Mouse (Mus musculus): ENCODE measurements around the gene Rap2a. TPM values are rescaled to one million over a fixed set of nuclear protein-coding genes. Genes with fewer than 3 reads are reported as not detected.

Gene Rap2a
- polyA plus RNA-seq, 1 experiment from 2014 or later = 16.5 TPM

DNA sequence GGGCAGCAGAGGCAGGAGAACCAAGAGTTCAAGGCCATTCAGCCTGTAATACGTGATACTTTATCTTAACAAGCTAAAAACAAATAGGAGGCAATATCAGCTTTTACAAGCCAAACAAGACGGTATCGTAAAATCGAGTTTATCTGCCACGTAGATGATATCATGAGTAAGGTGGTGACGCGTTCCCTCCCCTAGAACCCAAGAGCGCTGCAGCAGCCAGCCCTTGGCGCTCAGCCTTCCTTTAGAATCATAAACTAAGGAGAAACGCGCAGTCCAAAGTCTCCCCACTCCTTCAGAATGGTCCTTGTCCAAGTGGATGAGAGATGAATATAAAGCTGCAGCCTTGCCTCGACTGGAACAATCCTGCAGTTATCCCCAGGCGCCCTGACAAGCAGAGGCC lies 36.4 kb upstream of the Rap2a start:
- TF ChIP-seq CTCF (IDR thresholded peaks at IDR 0.05; ENCODE audit: low read depth) = no peak
- Histone ChIP-seq H3K27me3 (ENCODE audit: insufficient read depth, low read length) (no peaks in the 10 kb centered on the region), H3K9me3 (replicated peaks; ENCODE audit: low read length) (no peaks in the 10 kb centered on the region), H3K4me1 (replicated peaks; ENCODE audit: insufficient read depth, low read length) (no peaks in the 10 kb centered on the region), H3K27ac (no peak overlapping the region), H3K9ac (ENCODE audit: low read depth, low read length) (no peak overlapping the region), H3K4me2 (ENCODE audit: low read length) (no peak overlapping the region), H3K4me3 (replicated peaks; ENCODE audit: low read depth, low read length) (no peak overlapping the region), H3K36me3 (ENCODE audit: insufficient read depth, low read length) (no peaks in the 10 kb centered on the region)
- WGBS = 89% methylated on average over 13 of the region's 13 CpGs
- DNase-seq (ENCODE audit: low spot score) (no peak), ATAC-seq (replicated peaks; ENCODE audit: low FRiP score, low read depth) (no peak)

DNA sequence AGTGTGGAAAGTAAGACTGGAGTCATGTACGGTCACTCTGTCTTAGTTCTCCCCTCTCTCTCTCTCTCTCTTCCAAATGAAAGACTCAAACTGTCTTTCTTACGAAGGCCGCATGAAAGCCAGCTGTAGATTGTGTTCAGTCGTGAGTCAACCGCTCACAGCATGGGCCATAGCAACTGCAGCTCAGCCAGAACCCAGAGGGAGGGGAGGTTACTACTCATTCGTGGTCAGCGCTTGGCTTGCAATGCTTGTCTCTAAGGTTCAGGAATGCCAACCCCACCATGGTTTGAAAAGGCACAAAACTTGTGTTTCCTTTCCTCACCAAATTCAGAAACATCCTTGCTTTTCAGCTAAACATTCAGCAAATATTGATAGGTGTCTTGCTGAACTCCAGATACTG lies 24.0 kb upstream of the Rap2a start:
- H3K4me2 ChIP-seq (ENCODE audit: low read length) = no peak overlapping the region
- H3K27me3 ChIP-seq (ENCODE audit: insufficient read depth, low read length) = no peaks in the 10 kb centered on the region
- H3K9ac ChIP-seq (ENCODE audit: low read depth, low read length) = no peak overlapping the region
- no peaks in the 10 kb centered on the region for H3K36me3 ChIP-seq (ENCODE audit: insufficient read depth, low read length)
- no peak for TF ChIP-seq CTCF (IDR thresholded peaks at IDR 0.05; ENCODE audit: low read depth)
- H3K27ac ChIP-seq = no peak overlapping the region
- 89% methylated on average over 7 of the region's 7 CpGs for WGBS
- no peak for DNase-seq (ENCODE audit: low spot score)
- no peaks in the 10 kb centered on the region for H3K9me3 ChIP-seq (replicated peaks; ENCODE audit: low read length)
- no peaks in the 10 kb centered on the region for H3K4me1 ChIP-seq (replicated peaks; ENCODE audit: insufficient read depth, low read length)
- no peak for ATAC-seq (replicated peaks; ENCODE audit: low FRiP score, low read depth)
- H3K4me3 ChIP-seq (replicated peaks; ENCODE audit: low read depth, low read length) = no peak overlapping the region

DNA sequence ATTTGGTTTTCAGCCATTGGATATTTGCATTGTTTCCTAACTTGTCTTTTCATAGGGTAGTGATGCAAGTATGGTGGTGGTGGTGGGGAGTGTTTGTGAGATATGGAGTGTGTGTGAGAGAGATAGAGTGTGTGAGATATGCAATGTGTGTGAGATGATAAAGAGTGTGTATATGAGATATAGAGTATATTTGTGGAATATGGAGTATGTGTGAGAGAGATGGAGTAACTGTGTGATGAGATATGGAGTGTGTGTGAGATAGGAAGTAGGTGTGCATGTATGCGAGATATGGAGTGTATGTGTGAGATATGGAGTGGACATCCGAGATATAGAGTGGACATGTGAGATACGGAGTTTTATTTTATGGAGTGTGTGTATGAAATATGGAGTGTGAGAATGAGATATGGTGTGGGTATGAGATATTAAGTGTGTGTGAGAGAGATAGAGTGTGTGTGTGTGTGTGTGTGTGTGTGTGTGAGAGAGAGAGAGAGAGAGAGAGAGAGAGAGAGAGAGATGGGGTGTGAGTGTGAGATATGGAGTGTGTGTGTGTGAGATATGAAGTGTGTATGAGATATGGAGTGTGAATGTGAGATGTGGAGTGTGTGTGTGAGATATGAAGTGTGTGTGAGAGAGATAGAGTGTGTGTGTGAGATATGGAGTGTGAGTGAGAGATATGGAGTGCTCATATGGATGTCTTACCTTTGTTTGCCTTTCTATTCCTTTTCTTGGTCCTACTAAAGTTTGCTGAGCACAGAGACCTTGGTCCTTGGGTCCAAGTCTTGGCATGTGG lies 14.1 kb upstream of the Rap2a start:
- WGBS = 87% methylated on average over 3 of the region's 3 CpGs
- Histone ChIP-seq H3K27me3 (ENCODE audit: insufficient read depth, low read length) (no peaks in the 10 kb centered on the region), H3K9me3 (replicated peaks; ENCODE audit: low read length) (no peaks in the 10 kb centered on the region), H3K4me3 (replicated peaks; ENCODE audit: low read depth, low read length) (no peak overlapping the region), H3K4me2 (ENCODE audit: low read length) (no peak overlapping the region), H3K4me1 (replicated peaks; ENCODE audit: insufficient read depth, low read length) (no peaks in the 10 kb centered on the region), H3K9ac (ENCODE audit: low read depth, low read length) (no peak overlapping the region), H3K27ac (no peak overlapping the region), H3K36me3 (ENCODE audit: insufficient read depth, low read length) (no peaks in the 10 kb centered on the region)
- ATAC-seq (replicated peaks; ENCODE audit: low FRiP score, low read depth) = no peak
- TF ChIP-seq CTCF (IDR thresholded peaks at IDR 0.05; ENCODE audit: low read depth) = no peak
- no peak for DNase-seq (ENCODE audit: low spot score)

DNA sequence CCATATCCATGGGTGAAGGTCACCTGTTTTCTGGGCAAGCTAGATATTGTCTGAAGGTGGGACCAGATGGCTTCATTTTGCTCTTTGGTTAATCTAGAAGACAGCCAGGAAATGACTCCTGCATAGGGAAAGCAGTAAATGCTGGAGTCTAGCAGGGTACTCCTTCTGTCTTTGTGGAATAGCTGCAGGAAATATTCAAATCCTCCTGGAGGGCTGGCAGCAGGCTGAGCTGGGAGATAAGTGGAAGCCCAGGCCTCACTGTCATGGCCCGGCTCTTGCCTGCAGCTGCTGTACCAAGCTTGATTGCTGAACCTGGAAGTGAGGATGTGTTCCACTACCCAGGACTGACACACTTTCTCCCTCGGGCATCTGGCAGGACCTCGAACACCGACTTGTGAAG lies 11.4 kb upstream of the Rap2a start:
- 83% methylated on average over 4 of the region's 4 CpGs for WGBS
- ATAC-seq (replicated peaks; ENCODE audit: low FRiP score, low read depth) (no peak), DNase-seq (ENCODE audit: low spot score) (no peak)
- Histone ChIP-seq H3K4me1 (replicated peaks; ENCODE audit: insufficient read depth, low read length) (no peaks in the 10 kb centered on the region), H3K4me2 (ENCODE audit: low read length) (no peak overlapping the region), H3K9ac (ENCODE audit: low read depth, low read length) (no peak overlapping the region), H3K4me3 (replicated peaks; ENCODE audit: low read depth, low read length) (no peak overlapping the region), H3K9me3 (replicated peaks; ENCODE audit: low read length) (no peaks in the 10 kb centered on the region), H3K27me3 (ENCODE audit: insufficient read depth, low read length) (no peaks in the 10 kb centered on the region), H3K27ac (no peak overlapping the region), H3K36me3 (ENCODE audit: insufficient read depth, low read length) (no peaks in the 10 kb centered on the region)
- no peak for TF ChIP-seq CTCF (IDR thresholded peaks at IDR 0.05; ENCODE audit: low read depth)

DNA sequence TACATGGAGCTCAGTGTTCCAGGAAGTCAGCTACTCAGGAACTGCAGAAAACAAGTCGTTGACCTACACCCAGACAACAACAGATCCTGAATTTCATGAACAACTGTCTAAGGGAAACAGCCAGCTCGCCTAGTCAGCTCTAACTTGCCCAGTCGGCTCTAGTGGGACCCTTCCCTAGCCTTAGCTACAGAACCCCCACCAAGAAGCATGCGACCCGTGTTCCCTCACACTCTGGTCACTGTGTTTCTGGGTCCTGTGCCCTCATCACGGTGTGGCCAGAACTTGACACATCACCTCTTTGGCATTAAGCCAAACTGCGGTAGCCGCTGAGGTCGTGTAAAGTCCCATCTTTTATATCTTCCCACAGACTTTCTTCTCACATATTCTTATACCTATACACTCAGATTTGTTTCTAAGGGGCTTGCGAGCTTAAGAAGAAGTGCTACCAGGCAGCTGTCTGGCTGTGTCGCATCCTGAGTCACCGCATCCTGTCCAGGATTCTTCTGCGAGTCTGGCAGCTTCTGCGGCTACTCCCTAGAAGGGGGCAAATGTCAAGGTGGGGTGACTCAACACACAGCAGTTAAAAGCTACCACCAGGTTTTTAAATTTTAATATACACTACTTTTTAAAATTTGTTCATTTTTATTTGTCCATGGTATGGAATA lies 9.0 kb upstream of the Rap2a start:
- 75% methylated on average over 14 of the region's 14 CpGs for WGBS
- no peak overlapping the region for H3K4me3 ChIP-seq (replicated peaks; ENCODE audit: low read depth, low read length)
- no peak overlapping the region for H3K27ac ChIP-seq
- no peak overlapping the region for H3K9ac ChIP-seq (ENCODE audit: low read depth, low read length)
- no peaks in the 10 kb centered on the region for H3K27me3 ChIP-seq (ENCODE audit: insufficient read depth, low read length)
- ATAC-seq (replicated peaks; ENCODE audit: low FRiP score, low read depth) (no peak), DNase-seq (ENCODE audit: low spot score) (no peak)
- H3K4me1 ChIP-seq (replicated peaks; ENCODE audit: insufficient read depth, low read length) = no peaks in the 10 kb centered on the region
- no peaks in the 10 kb centered on the region for H3K9me3 ChIP-seq (replicated peaks; ENCODE audit: low read length)
- no peak overlapping the region for H3K4me2 ChIP-seq (ENCODE audit: low read length)
- H3K36me3 ChIP-seq (ENCODE audit: insufficient read depth, low read length) = no peaks in the 10 kb centered on the region
- no peak for TF ChIP-seq CTCF (IDR thresholded peaks at IDR 0.05; ENCODE audit: low read depth)

DNA sequence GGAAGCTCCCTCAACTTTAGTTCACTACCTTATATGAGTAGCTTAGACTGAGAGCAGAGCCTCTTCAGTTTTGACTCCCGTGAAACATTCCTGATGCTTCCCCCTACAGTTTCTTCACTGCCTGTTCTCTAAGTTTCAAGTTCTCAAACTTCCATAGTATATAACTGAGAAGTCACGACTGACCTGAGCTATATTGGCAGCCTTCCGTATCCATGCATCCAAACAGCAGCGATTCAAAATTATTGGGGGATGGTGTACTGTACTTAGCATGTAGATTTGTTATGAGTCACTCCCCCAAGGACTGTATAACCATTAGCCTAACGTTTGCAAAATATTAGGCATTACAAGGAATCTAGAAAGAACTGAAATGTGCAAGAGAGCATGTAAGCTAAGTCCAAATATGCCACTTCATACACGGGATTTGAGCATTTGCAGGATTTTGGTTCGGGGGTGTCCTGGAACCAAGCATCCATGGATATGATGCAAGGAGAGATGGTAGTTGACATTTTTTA lies 2.0 kb upstream of the Rap2a start:
- Histone ChIP-seq H3K9ac (ENCODE audit: low read depth, low read length) (no peak overlapping the region), H3K27me3 (ENCODE audit: insufficient read depth, low read length) (no peaks in the 10 kb centered on the region), H3K9me3 (replicated peaks; ENCODE audit: low read length) (no peaks in the 10 kb centered on the region), H3K27ac (no peak overlapping the region), H3K4me2 (ENCODE audit: low read length) (peak overlapping the region; percentile 64; the same call in 1 of the 2 replicates), H3K36me3 (ENCODE audit: insufficient read depth, low read length) (no peaks in the 10 kb centered on the region), H3K4me3 (replicated peaks; ENCODE audit: low read depth, low read length) (no peak overlapping the region), H3K4me1 (replicated peaks; ENCODE audit: insufficient read depth, low read length) (no peaks in the 10 kb centered on the region)
- ATAC-seq (replicated peaks; ENCODE audit: low FRiP score, low read depth) = no peak
- DNase-seq (ENCODE audit: low spot score) = no peak
- TF ChIP-seq CTCF (IDR thresholded peaks at IDR 0.05; ENCODE audit: low read depth) = no peak
- WGBS = 62% methylated on average over 7 of the region's 7 CpGs
